Mouse (Mus musculus): ENCODE measurements around the gene Phf21a.

- no peak for TF ChIP-seq GATA1 (IDR thresholded peaks at IDR 0.05; ENCODE audit: borderline replicate concordance, low read length)
- TF ChIP-seq CTCF (IDR thresholded peaks at IDR 0.05; ENCODE audit: low read depth, low read length) = no peak
These were observed 280.5 kb downstream of the Phf21a start for GRCm38 (mm10) chr2:92373437-92373813.

Data from G1E (cell line).